Mouse (Mus musculus) neural tube, embryonic 13.5 days (tissue): ENCODE results near the gene Cbx6. TPM values are rescaled to one million over a fixed set of nuclear protein-coding genes. Genes with fewer than 3 reads are reported as not detected.
A peak's percentile ranks its signal among the peaks of the same experiment; 100 is the strongest.
"Not testable (repeated sequence)": the region's sequence is repeated elsewhere in the genome, so short reads cannot be mapped to it uniquely, and the experiment has no call there.

Experiments
- ATAC-seq: fragments of 200-750 bp; cut with Nextera tagmentation; 2 replicates; pipeline ENCODE4 v1.8.0; 2017; ENCODE audit warnings: low read depth, mild to moderate bottlenecking, moderate TSS enrichment, moderate library complexity
- H3K27ac ChIP-seq: fragments of 300-500 bp; sonication (generic); replicated peaks from 2 replicates; pipeline ENCODE4 v1.5.1; 2015; ENCODE audit warnings: moderate library complexity, mild to moderate bottlenecking, inconsistent platforms
- H3K27me3 ChIP-seq: fragments of 300-500 bp; sonication (generic); 2 replicates; pipeline ENCODE4 v1.6.1; 2015; ENCODE audit warnings: mild to moderate bottlenecking, inconsistent platforms
- H3K36me3 ChIP-seq: fragments of 300-500 bp; sonication (generic); 2 replicates; pipeline ENCODE4 v1.6.1; 2015; ENCODE audit warnings: mild to moderate bottlenecking, inconsistent platforms
- H3K4me1 ChIP-seq: fragments of 300-500 bp; sonication (generic); replicated peaks from 2 replicates; pipeline ENCODE4 v1.6.1; 2015; ENCODE audit warnings: inconsistent platforms
- H3K4me2 ChIP-seq: fragments of 300-500 bp; sonication (generic); 2 replicates; pipeline ENCODE4 v1.6.1; 2015; ENCODE audit warnings: inconsistent platforms, mild to moderate bottlenecking, moderate library complexity
- H3K4me3 ChIP-seq: fragments of 300-500 bp; sonication (generic); 2 replicates; pipeline ENCODE4 v1.5.1; 2015; ENCODE audit warnings: mild to moderate bottlenecking, inconsistent platforms
- H3K9ac ChIP-seq: fragments of 300-500 bp; sonication (generic); 2 replicates; pipeline ENCODE4 v1.6.1; 2015; ENCODE audit warnings: moderate library complexity, mild to moderate bottlenecking, inconsistent platforms
- H3K9me3 ChIP-seq: fragments of 300-500 bp; sonication (generic); 2 replicates; pipeline ENCODE4 v1.6.1; 2016; ENCODE audit warnings: inconsistent platforms
- WGBS: fragments of 180-500 bp; shearing (Covaris S2); methylation state at CpG from one replicate; pipeline ENCODE4 v1.1.7; 2015; 5-methylcytosine and 5-hydroxymethylcytosine counted together
- polyA plus RNA-seq: library from polyadenylated mRNA; unstranded; fragments of >200 nt; fragmentation: Nextera tagmentation; extraction: Ambion mirVana; gene quantifications from 2 replicates; pipeline ENCODE4 v1.2.1, GENCODE M21; 2015

Gene Cbx6
- polyA plus RNA-seq, 1 experiment from 2014 or later = 39.8 TPM

GRCm38 (mm10) chr15:79828366-79829035 lies 6.0 kb downstream of the Cbx6 start:
- Histone ChIP-seq H3K9ac (peak overlapping the region; percentile 41), H3K4me3 (peak overlapping the region; percentile 18; the same call in 1 of the 2 replicates), H3K27ac (0 out of 2 replicates have a peak overlapping the region, but pooled peaks have one; percentile 0), H3K36me3 (peaks cover 42% of the 10 kb centered on the region), H3K4me1 (peaks cover 91% of the 10 kb centered on the region), H3K27me3 (no peaks in the 10 kb centered on the region), H3K4me2 (peak overlapping the region; percentile 46), H3K9me3 (no peaks in the 10 kb centered on the region)
- no peak for ATAC-seq
- 50% methylated on average over 46 of the region's 46 CpGs for WGBS

GRCm38 (mm10) chr15:79827778-79828210 lies 6.7 kb downstream of the Cbx6 start:
- WGBS = 83% methylated on average over 11 of the region's 11 CpGs

DNA sequence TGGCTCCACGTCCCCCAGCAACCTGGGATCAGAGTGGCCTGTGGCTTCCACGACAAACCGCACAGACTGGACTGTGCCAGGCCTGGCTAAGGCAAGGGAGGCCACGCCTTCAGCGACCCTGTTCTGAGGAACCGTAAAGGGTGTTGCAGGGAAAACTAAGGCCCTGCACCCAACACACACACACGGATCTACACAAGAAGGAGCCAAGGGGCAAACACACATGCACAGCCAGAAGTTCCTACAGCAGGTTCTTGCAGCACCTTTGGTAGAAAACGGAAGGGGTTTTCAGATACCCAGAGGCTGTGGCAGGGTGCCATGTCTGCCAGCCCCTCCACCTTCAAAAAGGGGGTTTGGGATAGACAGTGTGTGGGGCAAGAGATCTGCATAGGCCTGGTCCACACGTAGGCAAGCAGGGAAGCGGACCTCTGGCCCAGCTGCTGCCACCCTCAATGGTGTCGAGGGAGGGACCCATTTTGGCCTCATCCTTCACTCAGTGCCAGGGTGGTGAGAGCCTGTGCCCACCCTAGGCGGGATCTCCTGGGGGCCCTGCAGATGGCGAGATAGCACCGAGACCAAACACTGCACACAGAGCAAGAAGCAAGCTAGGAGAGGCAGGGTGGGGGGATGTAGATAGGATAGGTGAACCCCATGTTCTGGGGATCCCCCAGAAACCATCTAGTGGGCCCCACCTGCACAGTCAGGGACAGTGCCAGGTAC lies 7.3 kb downstream of the Cbx6 start:
- peak overlapping the region; percentile 41; the same call in 1 of the 2 replicates for H3K9ac ChIP-seq
- H3K27ac ChIP-seq = no peak overlapping the region
- ATAC-seq = no peak
- no peaks in the 10 kb centered on the region for H3K27me3 ChIP-seq
- no peaks in the 10 kb centered on the region for H3K9me3 ChIP-seq
- no peak overlapping the region for H3K4me2 ChIP-seq
- H3K4me1 ChIP-seq = peaks cover 85% of the 10 kb centered on the region
- WGBS = 92% methylated on average over 14 of the region's 14 CpGs
- peaks cover 55% of the 10 kb centered on the region for H3K36me3 ChIP-seq
- no peak overlapping the region for H3K4me3 ChIP-seq

More at GRCm38 (mm10) chr15:79827778-79828210, 6.7 kb downstream of the Cbx6 start:
- H3K36me3 ChIP-seq = peaks cover 49% of the 10 kb centered on the region
- peak overlapping the region; percentile 46; the same call in 1 of the 2 replicates for H3K4me2 ChIP-seq
- no peaks in the 10 kb centered on the region for H3K27me3 ChIP-seq
- no peak overlapping the region for H3K4me3 ChIP-seq
- ATAC-seq = no peak
- H3K9me3 ChIP-seq = no peaks in the 10 kb centered on the region
- peaks cover 85% of the 10 kb centered on the region for H3K4me1 ChIP-seq
- H3K27ac ChIP-seq = no peak overlapping the region
- 0 out of 2 replicates have a peak overlapping the region, but pooled peaks have one; percentile 41 for H3K9ac ChIP-seq

GRCm38 (mm10) chr15:79826221-79826935 lies 8.1 kb downstream of the Cbx6 start:
- Histone ChIP-seq H3K9me3 (no peaks in the 10 kb centered on the region), H3K4me3 (no peak overlapping the region), H3K4me2 (no peak overlapping the region), H3K27ac (no peak overlapping the region; the same call in 1 of the 2 replicates), H3K27me3 (no peaks in the 10 kb centered on the region), H3K4me1 (peaks cover 77% of the 10 kb centered on the region), H3K9ac (peak overlapping the region; percentile 41; the same call in 1 of the 2 replicates), H3K36me3 (peaks cover 50% of the 10 kb centered on the region)
- 92% methylated on average over 9 of the region's 9 CpGs for WGBS
- no peak for ATAC-seq

DNA sequence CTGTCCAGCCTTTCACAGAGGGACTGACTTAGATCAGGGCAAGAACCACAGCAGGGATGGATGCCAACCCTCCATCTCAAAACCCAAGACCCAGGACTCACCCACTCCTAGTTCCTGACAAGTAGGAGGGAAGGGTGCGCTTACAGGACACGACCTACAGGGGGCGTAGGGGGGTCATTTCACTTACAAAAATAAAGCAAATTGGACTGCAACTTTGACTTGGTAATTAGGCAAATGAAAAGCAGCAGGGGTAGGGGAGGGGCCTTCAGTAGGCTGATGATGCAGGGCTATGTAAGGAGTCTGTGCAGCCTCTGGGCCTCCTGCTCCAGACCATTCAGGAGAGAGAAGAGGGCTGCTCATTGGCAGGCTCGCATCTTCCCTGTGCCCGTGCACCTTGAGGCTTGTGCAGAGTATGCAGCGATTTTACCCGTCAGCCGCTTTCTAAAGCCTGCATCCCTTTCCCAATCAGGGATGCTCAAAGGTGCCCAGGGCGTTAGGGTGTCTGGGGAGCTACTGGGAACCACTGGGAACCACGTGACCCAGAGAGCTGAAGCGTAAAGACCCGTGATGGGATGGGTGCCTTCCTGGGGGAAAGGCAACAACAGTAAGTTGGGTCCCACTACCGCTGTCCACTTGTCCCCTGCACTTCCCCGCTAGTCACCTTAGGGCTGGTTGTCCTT lies 9.2 kb downstream of the Cbx6 start:
- Histone ChIP-seq H3K9ac (no peak overlapping the region), H3K27me3 (no peaks in the 10 kb centered on the region), H3K36me3 (peaks cover 47% of the 10 kb centered on the region), H3K4me3 (no peak overlapping the region), H3K4me1 (peaks cover 69% of the 10 kb centered on the region), H3K9me3 (no peaks in the 10 kb centered on the region), H3K4me2 (no peak overlapping the region), H3K27ac (no peak overlapping the region)
- 47% methylated on average over 14 of the region's 14 CpGs for WGBS
- no peak for ATAC-seq

GRCm38 (mm10) chr15:79823588-79824280 lies 10.8 kb downstream of the Cbx6 start:
- WGBS = 68% methylated on average over 19 of the region's 19 CpGs
- no peak overlapping the region for H3K4me3 ChIP-seq
- no peaks in the 10 kb centered on the region for H3K27me3 ChIP-seq
- no peak overlapping the region for H3K4me2 ChIP-seq
- H3K36me3 ChIP-seq = peaks cover 47% of the 10 kb centered on the region
- H3K4me1 ChIP-seq = peaks cover 53% of the 10 kb centered on the region
- ATAC-seq = no peak
- no peaks in the 10 kb centered on the region for H3K9me3 ChIP-seq
- no peak overlapping the region for H3K27ac ChIP-seq
- H3K9ac ChIP-seq = no peak overlapping the region

- Histone ChIP-seq H3K27me3 (no peaks in the 10 kb centered on the region), H3K4me3 (no peak overlapping the region), H3K9me3 (peaks cover 4% of the 10 kb centered on the region; the same call in 1 of the 2 replicates), H3K36me3 (peaks cover 35% of the 10 kb centered on the region), H3K27ac (no peak overlapping the region), H3K4me1 (peaks cover 41% of the 10 kb centered on the region), H3K4me2 (no peak overlapping the region), H3K9ac (no peak overlapping the region)
- ATAC-seq = no peak
- WGBS = 74% methylated on average over 13 of the region's 13 CpGs
Observed at GRCm38 (mm10) chr15:79822265-79823199, 12.0 kb downstream of the Cbx6 start.

DNA sequence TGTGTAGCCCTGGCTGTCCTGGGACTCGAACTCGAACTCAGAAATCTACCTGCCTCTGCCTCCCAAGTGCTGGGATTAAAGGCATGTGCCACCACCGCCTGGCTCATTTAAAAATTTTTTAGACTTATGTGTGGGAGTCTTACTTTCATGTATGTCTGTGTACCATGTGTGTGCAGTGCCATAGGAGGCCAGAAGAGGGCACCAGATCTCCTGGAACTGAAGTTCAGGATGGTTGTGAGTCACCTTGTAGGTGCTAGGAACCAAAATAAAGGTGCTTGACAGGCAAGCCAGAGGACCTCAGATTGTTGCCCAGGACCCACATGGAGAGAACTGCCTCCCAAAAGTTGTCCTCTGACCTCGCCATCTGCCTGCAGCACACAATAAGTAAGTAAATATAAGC lies 16.2 kb downstream of the Cbx6 start:
- ATAC-seq = no peak
- H3K4me2 ChIP-seq = no peak overlapping the region
- WGBS = 91% methylated on average over 4 of the region's 4 CpGs

GRCm38 (mm10) chr15:79813666-79814258 lies 20.7 kb downstream of the Cbx6 start:
- Histone ChIP-seq H3K27me3 (peaks cover 15% of the 10 kb centered on the region), H3K36me3 (no peaks in the 10 kb centered on the region), H3K4me2 (no peak overlapping the region), H3K4me1 (no peaks in the 10 kb centered on the region), H3K9ac (no peak overlapping the region), H3K4me3 (no peak overlapping the region), H3K9me3 (peaks cover 4% of the 10 kb centered on the region; the same call in 1 of the 2 replicates), H3K27ac (no peak overlapping the region)
- WGBS = 55% methylated on average over 8 of the region's 8 CpGs
- ATAC-seq = no peak

More for the DNA sequence above, 16.2 kb downstream of the Cbx6 start:
- Histone ChIP-seq H3K4me1 (0 out of 2 replicates have a peak, but pooled peaks cover 6% of the 10 kb centered on the region), H3K4me3 (no peak overlapping the region), H3K9me3 (peaks cover 4% of the 10 kb centered on the region; the same call in 1 of the 2 replicates), H3K9ac (no peak overlapping the region), H3K36me3 (peaks cover 11% of the 10 kb centered on the region), H3K27me3 (no peaks in the 10 kb centered on the region), H3K27ac (no peak overlapping the region)

DNA sequence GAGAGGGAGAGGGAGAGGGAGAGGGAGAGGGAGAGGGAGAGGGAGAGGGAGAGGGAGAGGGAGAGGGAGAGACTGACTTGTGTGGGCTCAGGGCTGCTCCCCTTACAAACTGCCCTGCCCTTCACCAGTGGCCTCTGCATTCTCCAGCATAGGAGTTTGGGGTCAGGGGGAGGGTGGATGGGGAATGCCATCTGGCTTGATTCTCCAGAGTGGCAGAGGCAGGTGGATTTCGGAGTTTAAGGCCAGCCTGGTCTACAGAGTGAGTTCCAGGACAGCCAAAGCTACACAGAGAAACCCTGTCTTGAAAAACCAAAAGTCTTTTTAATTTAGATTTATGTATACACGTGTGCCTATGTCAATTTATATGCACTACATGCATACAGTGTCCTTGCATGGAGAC lies 21.6 kb downstream of the Cbx6 start:
- peaks cover 17% of the 10 kb centered on the region for H3K27me3 ChIP-seq
- H3K4me2 ChIP-seq, H3K27ac ChIP-seq, H3K4me1 ChIP-seq, H3K9ac ChIP-seq, ATAC-seq, H3K36me3 ChIP-seq, H3K4me3 ChIP-seq, H3K9me3 ChIP-seq: not testable (repeated sequence)
- WGBS = 85% methylated on average over 2 of the region's 2 CpGs
